Mouse (Mus musculus) olfactory bulb, adult 2 months (tissue): ENCODE measurements around the gene Ppm1n.

Experiments
- CTCF ChIP-seq: fragments of 200-500 bp; IDR thresholded peaks from 2 replicates; pipeline ENCODE4 v1.5.1; 2012; ENCODE audit warnings: low read depth, mild to moderate bottlenecking, low read length, moderate library complexity; ENCODE audit not compliant: insufficient read depth
- POLR2A ChIP-seq: fragments of 200-500 bp; IDR thresholded peaks from 2 replicates; pipeline ENCODE4 v1.6.1; 2012; ENCODE audit warnings: mild to moderate bottlenecking, low read depth, low read length, moderate library complexity; ENCODE audit not compliant: insufficient read depth

DNA sequence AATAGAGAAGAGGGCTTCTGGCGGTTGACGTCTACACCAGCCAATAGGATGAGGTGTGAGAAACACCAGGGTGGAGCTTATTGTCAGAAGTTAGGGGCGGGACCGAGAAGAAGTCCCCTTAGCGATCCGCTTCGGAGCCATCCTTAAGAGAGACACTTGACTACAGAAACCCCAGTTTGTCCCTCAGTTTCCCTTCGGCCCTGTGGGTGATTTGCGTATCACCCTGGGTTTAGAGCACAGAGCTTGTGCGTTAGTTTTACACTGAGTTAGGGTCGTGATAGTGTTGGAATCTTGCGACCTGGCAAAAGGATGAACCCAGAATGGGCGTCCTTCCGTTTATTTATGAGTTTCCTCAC lies 51.1 kb downstream of the Ppm1n start:
- TF ChIP-seq CTCF = no peak
- no peak for TF ChIP-seq POLR2A
